Mouse (Mus musculus) adrenal gland, postnatal 14 days (tissue): ENCODE measurements around the gene Zfp865. TPM values are rescaled to one million over a fixed set of nuclear protein-coding genes. Genes with fewer than 3 reads are reported as not detected.
"Not testable (repeated sequence)": the region's sequence is repeated elsewhere in the genome, so short reads cannot be mapped to it uniquely, and the experiment has no call there.

ENCODE experiments used
- DNase-seq: peaks from one replicate; pipeline ENCODE4 v3.0.0; 2021; ENCODE audit warnings: mixed read lengths
- long read RNA-seq, 2 experiments: library from polyadenylated mRNA; stranded (forward); transcript quantifications; one replicate each; pipeline ENCODE4 v2.0.0; 2021
- total RNA-seq: library from RNA; stranded (reverse); gene quantifications from 2 replicates; pipeline ENCODE4 v1.2.3, GENCODE M21; 2021

The Zfp865 gene
- 25.3 and 30.5 TPM in 2 replicates for total RNA-seq
- long read RNA-seq, experiment 1, transcript Zfp865-204 (2 exons, 93 nt) = major isoform, 5 of 10 reads
- long read RNA-seq, experiment 1, partial matches to known transcripts = 2 of 10 reads
- long read RNA-seq, experiment 1, other reads (novel, unspliced or antisense) = 1 of 10 reads
- long read RNA-seq, experiment 2, partial matches to known transcripts = 2 of 7 reads
- long read RNA-seq, experiment 2, other reads (novel, unspliced or antisense) = 0 of 7 reads

- peak; percentile 100 for DNase-seq
These were observed at the start of gene Zfp865, which contains the start of gene Ccdc106 for GRCm38 (mm10) chr7:5020000-5020681. TSS of gene Zfp865 (plus strand) at chr7:5020376. TSS of gene Ccdc106 (plus strand) at chr7:5020553.

- DNase-seq = no peak
These were observed 49.1 kb upstream of the Zfp865 start, which contains the start of gene Sbk3 for GRCm38 (mm10) chr7:4971068-4971467. TSS of gene Sbk3 (minus strand) at chr7:4971168.

- DNase-seq = no peak
These were observed 48.5 kb upstream of the Zfp865 start for GRCm38 (mm10) chr7:4971710-4972109.

- peak; percentile 81 for DNase-seq
These were observed 47.7 kb upstream of the Zfp865 start for GRCm38 (mm10) chr7:4972321-4973047.

DNA sequence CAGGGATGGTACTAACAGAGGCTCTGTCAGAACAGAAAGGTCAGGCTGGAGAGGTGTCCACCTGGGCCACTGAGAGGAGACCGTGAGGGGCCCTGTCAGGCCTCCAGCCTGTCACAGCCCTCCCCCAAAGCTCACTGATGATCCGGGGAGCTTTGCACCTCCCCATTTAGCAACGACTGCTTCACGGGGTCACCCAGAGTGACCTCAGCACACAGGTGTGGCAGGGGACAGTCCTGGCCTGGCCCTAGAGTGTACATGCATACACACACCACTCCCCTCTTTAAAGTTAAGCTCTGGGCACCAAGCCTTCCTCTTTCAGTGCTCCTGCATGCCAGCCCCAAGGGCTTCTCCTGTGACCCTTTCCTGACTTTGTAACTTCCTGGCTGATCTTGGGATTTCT lies 44.7 kb upstream of the Zfp865 start:
- no peak for DNase-seq

- DNase-seq = no peak
These were observed 43.3 kb upstream of the Zfp865 start for GRCm38 (mm10) chr7:4976832-4977231.

- DNase-seq = no peak
These were observed 31.9 kb upstream of the Zfp865 start for GRCm38 (mm10) chr7:4988250-4988649.

DNA sequence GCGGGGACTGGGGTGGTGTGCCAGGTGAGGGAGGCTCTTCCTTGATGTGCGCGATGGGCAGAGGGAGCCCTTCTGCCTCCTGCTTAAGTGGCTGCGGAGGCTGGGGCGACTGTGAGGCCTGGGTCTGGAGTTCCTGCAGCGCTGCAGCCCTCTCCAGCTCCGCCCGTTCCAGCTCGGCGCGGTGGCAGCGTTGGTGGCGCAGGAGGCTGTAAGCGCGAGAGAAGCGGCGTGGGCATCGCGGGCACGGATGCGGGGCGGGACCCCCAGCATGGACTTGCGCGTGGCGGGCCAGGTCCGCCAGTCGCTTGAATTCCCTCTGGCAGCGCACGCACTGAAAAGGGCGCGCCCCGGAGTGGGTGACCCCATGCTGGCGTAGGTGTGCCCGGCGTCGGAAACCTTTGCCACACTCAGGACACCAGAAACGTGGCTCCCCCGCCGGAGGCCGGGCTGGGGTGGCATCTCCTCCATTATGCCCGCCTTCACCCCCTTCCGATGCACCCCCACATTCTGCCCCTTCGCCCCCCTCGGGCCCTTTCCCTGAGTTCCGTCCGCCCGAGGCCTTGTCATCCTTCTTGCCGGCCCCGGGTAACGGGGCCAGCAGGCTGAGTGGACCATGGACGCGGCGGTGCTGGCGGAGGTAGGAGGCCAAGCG lies 26.7 kb upstream of the Zfp865 start:
- DNase-seq = no peak

DNA sequence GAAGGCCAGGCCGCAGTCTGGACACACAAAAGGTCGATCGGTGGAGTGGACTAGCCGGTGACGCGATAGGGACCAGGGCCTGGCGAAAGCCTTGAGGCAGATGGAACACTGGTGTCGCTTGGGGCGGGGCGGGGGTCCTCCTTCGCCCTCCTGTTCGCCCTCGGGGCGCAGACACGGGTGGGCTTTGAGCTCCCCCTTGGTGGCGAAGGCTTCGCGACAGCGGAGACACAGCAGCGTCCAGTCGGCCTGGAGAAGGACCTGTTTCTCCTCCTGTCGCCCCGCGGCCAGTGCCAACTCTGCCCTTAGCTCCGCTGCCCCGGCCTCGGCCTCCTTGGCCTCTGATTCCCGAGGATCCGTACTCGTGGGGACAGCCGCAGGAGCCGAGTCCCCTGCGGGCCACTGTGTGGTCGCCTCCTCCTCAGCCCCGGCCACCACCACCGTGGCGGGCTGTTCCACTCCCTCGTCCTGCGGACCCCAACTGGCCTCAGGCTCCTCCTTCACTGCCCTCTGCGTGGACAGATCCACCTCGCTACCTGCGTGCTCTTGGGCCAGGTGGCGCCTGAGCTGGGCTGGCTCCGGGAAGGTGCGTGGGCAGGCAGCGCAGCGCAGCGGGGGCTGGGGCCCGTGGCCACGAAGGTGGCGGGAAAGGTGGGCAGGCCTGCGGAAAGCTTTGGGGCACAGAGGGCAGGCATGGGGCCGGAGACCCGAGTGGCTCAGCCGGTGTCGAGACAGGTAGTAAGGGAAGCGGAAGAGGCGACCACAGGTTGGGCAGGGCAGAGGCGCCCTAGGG lies 26.0 kb upstream of the Zfp865 start:
- no peak for DNase-seq

- no peak for DNase-seq
These were observed 24.7 kb upstream of the Zfp865 start for GRCm38 (mm10) chr7:4995268-4996002.

GRCm38 (mm10) chr7:4996003-4996895 lies 23.9 kb upstream of the Zfp865 start, which contains the start of gene Zfp579:
TSS of gene Zfp579 (minus strand) at chr7:4996158.
- DNase-seq = peak; percentile 98

DNA sequence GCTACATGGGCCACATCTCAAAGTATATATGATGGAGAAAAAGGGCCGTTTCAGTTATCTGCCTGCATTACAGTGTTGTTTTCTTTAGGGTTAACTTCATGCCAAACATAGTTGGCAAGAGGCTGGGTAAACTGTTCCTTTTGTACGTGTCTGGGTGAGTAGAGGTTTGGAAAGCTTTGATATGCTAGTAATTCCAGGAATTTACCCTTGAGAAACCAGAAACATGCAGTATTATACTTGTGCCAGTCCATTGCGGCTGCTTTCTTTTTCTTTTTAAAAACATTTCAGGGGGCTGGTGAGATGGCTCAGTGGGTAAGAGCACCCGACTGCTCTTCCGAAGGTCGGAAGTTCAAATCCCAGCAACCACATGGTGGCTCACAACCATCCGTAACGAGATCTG lies 23.2 kb upstream of the Zfp865 start:
- no peak for DNase-seq

GRCm38 (mm10) chr7:4999876-5000275 lies 20.3 kb upstream of the Zfp865 start:
- DNase-seq = peak; percentile 61

DNA sequence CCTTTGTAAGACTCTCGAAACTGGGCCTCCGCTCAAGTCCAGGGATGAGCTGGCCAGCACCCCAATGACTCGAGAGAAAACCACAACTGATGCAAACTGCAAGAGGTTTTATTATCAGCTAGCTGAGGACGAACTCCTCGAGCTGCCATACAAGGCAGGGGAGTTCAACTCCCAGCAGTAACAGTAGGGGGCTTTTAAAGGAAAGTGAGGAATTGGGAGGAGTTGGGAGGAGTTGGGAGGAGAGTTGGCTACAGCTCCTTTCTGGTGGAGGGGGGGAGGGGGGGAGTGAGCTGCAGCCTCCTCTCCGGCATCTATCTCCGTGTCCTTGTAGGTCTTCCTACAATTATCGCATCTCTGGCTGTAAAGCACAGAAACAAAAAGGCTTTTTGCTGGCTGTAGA lies 17.3 kb upstream of the Zfp865 start:
- DNase-seq = not testable (repeated sequence)

- DNase-seq = no peak
These were observed 11.9 kb upstream of the Zfp865 start for GRCm38 (mm10) chr7:5008229-5008628.

DNA sequence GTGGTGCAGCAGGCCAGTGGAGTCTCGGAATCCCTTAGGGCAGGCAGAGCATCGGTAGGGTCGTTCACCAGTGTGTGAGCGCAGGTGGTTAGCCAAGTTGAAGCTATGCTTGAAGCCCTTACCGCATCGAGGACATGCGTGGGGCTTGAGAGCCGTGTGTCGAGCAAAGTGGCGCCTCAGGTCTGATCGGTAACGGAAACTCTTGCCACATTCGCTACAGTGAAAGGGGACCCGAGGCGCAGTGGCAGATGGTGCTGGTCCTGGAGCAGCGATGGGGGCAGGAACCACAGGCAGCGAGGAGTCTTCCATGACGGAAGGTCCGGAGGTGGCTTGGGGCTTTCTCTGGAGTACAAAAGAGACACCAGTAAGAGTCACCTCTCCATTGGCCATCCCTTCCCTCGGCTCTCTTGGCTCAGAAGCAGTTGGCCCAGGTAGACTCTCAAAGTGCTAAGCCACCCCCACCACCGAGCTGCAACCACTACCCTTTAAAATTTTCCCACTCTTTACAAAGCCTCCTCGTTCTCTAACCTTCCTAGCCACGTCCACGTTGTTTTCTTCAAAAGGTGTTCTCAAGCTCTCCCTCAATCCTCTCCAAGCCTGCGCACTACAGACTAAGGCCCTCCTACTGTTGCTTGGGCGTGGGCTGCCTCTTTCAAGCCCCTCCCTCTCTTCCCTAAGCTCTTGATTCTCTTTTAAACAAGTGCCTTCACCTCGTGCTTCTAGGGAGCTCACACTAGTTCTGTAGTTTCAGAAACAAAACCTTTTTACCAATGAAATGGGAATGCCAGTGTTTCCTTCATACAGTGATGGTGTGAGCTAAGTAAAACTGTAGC lies 7.3 kb upstream of the Zfp865 start:
- DNase-seq = no peak

DNA sequence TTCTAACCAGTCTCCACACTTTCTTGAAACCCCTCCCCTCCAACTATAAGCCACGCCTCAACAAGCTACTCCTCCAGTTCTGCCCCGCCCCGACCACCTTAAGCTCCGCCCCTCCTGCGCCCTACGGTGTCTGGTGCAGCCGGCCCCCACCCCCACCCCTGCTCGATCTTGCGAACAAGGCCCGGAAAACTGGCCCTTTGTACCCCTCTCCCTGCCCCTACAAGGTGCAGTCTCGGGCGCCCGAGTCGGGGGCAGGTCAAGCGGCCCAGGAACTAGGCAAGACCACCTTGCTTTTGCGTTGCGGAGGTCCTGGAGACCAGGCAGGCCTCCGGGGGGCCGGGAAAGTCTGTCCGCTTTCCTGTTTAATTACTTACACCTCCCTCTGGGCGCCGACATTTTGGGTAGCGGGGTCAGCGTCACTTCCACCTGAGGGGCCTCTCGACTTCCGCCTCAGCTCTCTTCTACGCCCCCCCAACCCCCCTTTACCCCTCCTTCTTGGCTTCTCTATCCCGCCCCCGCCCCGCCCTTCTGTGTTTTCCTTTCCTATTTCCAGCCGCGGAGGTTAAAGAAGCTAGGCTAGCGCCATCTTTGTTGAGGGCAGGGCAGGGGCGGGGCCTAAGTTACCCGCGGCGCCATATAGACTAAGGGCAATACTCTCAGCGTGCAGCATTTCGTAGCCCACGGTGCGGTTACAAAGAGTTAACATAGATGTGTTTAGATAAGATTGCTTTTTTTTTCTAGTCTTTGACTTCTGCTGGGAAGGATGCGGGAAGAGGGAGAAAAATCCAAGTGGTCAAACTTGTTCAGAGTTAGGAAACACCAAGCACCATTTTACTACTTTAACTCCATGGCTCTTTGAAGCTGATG lies 5.7 kb upstream of the Zfp865 start, which contains the start of the genes Zfp524 and Fiz1:
Gene Zfp524, plus strand, starts transcription at position 165 of the 867 bp plus-strand sequence.
Gene Fiz1, minus strand, starts transcription at position 447 of the 867 bp plus-strand sequence.
- DNase-seq = peak; percentile 98
